Mouse (Mus musculus): ENCODE measurements at regions not wholly inside any gene's neighbourhood (a gene's known extent, or its start where the extent isn't known, plus 50 kb on each side); places are given as distances from the start of the nearest gene placed in this dataset.

- Histone ChIP-seq H3K27me3 (no peaks in the 10 kb centered on the region), H3K27ac (no peak overlapping the region), H3K4me1 (no peaks in the 10 kb centered on the region), H3K4me2 (no peak overlapping the region), H3K36me3 (no peaks in the 10 kb centered on the region), H3K9me3 (no peaks in the 10 kb centered on the region), H3K9ac (no peak overlapping the region), H3K4me3 (no peak overlapping the region)
- no peak for ATAC-seq (ENCODE audit: borderline replicate concordance, extremely low read depth, low FRiP score, low TSS enrichment)
- 46% methylated on average over 5 of the region's 5 CpGs for WGBS
These were observed 167.7 kb upstream of the Otx2 start for GRCm38 (mm10) chr14:48841278-48841677.

- H3K9ac ChIP-seq: no peak overlapping the region
- H3K36me3 ChIP-seq: no peaks in the 10 kb centered on the region
- ATAC-seq (ENCODE audit: borderline replicate concordance, extremely low read depth, low FRiP score, low TSS enrichment): no peak
- no peak overlapping the region for H3K4me2 ChIP-seq
- 69% methylated on average over 6 of the region's 6 CpGs for WGBS
- no peaks in the 10 kb centered on the region for H3K4me1 ChIP-seq
- no peak overlapping the region for H3K4me3 ChIP-seq
- no peaks in the 10 kb centered on the region for H3K27me3 ChIP-seq
- H3K27ac ChIP-seq: no peak overlapping the region
- H3K9me3 ChIP-seq: no peaks in the 10 kb centered on the region
These were observed 163.6 kb upstream of the Otx2 start for GRCm38 (mm10) chr14:48837181-48837580.

DNA sequence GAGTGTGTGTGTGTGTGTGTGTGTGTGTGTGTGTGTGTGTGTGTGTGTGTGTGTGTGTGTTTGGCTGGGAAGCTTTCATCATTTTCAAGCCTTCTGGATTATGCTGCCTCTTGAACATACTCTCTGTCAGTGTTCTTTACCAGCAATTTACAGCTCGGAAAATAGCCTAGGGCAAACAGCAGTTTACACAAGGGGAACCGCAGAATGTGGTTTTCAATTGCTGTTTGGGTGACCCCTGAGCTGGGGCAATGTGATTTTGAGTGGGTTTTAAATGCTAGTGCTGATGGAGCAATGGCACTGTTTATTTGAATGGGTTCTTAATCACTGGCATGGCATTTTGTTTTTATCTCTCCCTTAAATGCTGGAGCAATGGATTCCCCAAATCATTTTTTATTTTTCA lies 162.5 kb upstream of the Otx2 start:
- Histone ChIP-seq H3K4me1 (no peaks in the 10 kb centered on the region), H3K36me3 (no peaks in the 10 kb centered on the region), H3K9ac (no peak overlapping the region), H3K27ac (no peak overlapping the region), H3K9me3 (no peaks in the 10 kb centered on the region), H3K4me2 (no peak overlapping the region), H3K4me3 (no peak overlapping the region), H3K27me3 (no peaks in the 10 kb centered on the region)
- 18% methylated on average over 2 of the region's 2 CpGs for WGBS
- no peak for ATAC-seq (ENCODE audit: borderline replicate concordance, extremely low read depth, low FRiP score, low TSS enrichment)

DNA sequence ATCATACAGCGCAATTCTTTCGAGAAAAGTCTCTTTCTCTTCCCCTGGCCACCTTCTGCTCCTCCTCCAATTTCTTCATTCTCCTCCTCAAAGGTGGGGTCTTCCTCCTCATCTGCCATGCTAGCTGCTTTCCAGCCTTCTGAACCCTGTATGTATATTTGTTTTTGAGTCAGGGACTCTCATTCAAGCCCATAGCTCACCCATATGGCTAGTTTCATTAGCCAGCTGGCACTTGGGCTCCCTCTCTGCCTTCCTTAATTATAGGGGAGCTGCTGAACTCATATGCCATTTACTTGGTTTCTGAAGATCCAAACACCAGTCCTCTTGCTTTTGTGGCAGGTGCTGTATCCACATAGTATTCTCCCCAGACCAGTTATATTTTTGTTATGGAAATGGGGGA lies 160.8 kb upstream of the Otx2 start:
- WGBS: 91% methylated on average over 2 of the region's 2 CpGs

DNA sequence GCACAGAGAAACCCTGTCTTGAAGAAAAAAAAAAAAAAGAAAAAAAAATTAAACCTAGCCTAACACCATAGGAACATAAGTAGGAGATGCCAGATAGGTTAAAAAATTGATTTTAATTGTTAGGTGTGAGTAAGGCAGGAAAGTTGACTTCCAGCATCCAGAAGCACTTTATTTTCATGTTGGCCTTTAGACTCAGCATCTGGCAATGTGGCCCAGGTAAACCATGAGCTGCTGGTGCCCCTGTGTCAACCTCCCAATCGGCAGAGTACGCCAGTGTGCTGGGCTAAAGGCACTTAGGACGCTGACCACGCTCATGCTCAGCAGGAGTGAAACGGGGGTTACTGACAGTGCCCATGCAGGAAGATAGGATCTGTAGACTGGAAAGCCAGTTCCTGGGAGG lies 152.8 kb upstream of the Otx2 start:
- H3K4me1 ChIP-seq: no peaks in the 10 kb centered on the region
- 59% methylated on average over 5 of the region's 5 CpGs for WGBS
- no peak for ATAC-seq (ENCODE audit: borderline replicate concordance, extremely low read depth, low FRiP score, low TSS enrichment)
- H3K4me3 ChIP-seq: no peak overlapping the region
- H3K36me3 ChIP-seq: no peaks in the 10 kb centered on the region
- no peaks in the 10 kb centered on the region for H3K27me3 ChIP-seq
- no peak overlapping the region for H3K9ac ChIP-seq
- no peak overlapping the region for H3K4me2 ChIP-seq
- no peak overlapping the region for H3K27ac ChIP-seq
- no peaks in the 10 kb centered on the region for H3K9me3 ChIP-seq

More for the DNA sequence above, 160.8 kb upstream of the Otx2 start:
- H3K9ac ChIP-seq: no peak overlapping the region
- H3K4me2 ChIP-seq: no peak overlapping the region
- no peaks in the 10 kb centered on the region for H3K27me3 ChIP-seq
- H3K4me3 ChIP-seq: no peak overlapping the region
- no peak for ATAC-seq (ENCODE audit: borderline replicate concordance, extremely low read depth, low FRiP score, low TSS enrichment)
- no peaks in the 10 kb centered on the region for H3K9me3 ChIP-seq
- no peak overlapping the region for H3K27ac ChIP-seq
- H3K36me3 ChIP-seq: no peaks in the 10 kb centered on the region
- H3K4me1 ChIP-seq: no peaks in the 10 kb centered on the region

DNA sequence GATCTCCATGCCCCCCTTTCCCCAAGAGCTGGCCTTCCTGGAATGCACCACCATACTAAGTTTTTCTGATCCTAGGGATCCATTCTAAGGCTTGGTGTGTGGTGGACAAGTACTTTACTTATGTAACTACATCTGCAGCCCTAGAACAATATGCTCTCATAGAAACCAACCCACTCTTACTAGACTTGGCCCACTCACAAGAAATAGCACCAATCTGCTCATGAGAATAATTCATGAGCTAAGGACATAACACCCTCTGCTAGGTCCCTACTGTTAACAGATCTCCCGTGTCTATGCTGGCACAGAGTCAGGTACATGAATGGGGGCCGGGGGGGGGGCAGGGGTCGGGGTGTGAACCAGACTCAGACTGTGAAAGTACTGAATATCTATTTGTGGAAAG lies 150.8 kb upstream of the Otx2 start:
- H3K9ac ChIP-seq: no peak overlapping the region
- H3K27ac ChIP-seq: no peak overlapping the region
- ATAC-seq (ENCODE audit: borderline replicate concordance, extremely low read depth, low FRiP score, low TSS enrichment): no peak
- WGBS: 66% methylated on average over 3 of the region's 3 CpGs
- H3K4me3 ChIP-seq: no peak overlapping the region
- H3K27me3 ChIP-seq: no peaks in the 10 kb centered on the region
- no peaks in the 10 kb centered on the region for H3K36me3 ChIP-seq
- H3K9me3 ChIP-seq: no peaks in the 10 kb centered on the region
- H3K4me2 ChIP-seq: no peak overlapping the region
- H3K4me1 ChIP-seq: no peaks in the 10 kb centered on the region

GRCm38 (mm10) chr14:48815941-48816340 lies 142.3 kb upstream of the Otx2 start:
- Histone ChIP-seq H3K4me2 (no peak overlapping the region), H3K27ac (no peak overlapping the region), H3K36me3 (no peaks in the 10 kb centered on the region), H3K27me3 (no peaks in the 10 kb centered on the region), H3K9ac (no peak overlapping the region), H3K9me3 (no peaks in the 10 kb centered on the region), H3K4me1 (no peaks in the 10 kb centered on the region), H3K4me3 (no peak overlapping the region)
- 78% methylated on average over 3 of the region's 3 CpGs for WGBS
- no peak for ATAC-seq (ENCODE audit: borderline replicate concordance, extremely low read depth, low FRiP score, low TSS enrichment)

DNA sequence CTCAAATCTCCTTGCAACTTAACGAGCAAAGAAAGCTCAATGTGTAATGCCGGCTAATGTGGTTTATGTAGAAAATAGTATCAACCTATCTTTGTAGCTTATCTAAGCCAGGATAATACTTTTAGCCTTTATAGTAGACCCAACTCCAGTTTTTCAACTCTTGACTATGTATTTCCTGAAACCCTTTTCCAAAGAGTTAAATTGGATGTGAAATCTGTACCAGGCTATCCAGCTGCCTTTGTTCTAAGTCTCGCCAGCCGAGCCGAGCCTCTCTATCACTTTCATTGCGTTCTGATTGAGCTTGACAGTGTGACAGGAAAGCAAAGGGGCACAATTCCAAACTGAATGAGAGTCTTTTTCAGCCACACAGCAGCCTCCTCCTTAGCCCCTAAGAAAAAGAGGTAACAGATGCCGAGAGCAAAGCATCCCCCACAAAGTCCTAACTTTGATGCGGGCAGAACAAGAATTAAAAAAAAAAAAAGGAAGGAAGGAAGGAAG lies 141.7 kb upstream of the Otx2 start:
- H3K27me3 ChIP-seq: no peaks in the 10 kb centered on the region
- no peak overlapping the region for H3K4me3 ChIP-seq
- no peak overlapping the region for H3K9ac ChIP-seq
- H3K9me3 ChIP-seq: no peaks in the 10 kb centered on the region
- no peaks in the 10 kb centered on the region for H3K4me1 ChIP-seq
- no peak overlapping the region for H3K27ac ChIP-seq
- H3K36me3 ChIP-seq: no peaks in the 10 kb centered on the region
- no peak for ATAC-seq (ENCODE audit: borderline replicate concordance, extremely low read depth, low FRiP score, low TSS enrichment)
- no peak overlapping the region for H3K4me2 ChIP-seq
- WGBS: 79% methylated on average over 8 of the region's 8 CpGs

- no peak overlapping the region for H3K27ac ChIP-seq
- ATAC-seq (ENCODE audit: borderline replicate concordance, extremely low read depth, low FRiP score, low TSS enrichment): no peak
- no peak overlapping the region for H3K4me2 ChIP-seq
- no peaks in the 10 kb centered on the region for H3K36me3 ChIP-seq
- WGBS: 74% methylated on average over 11 of the region's 11 CpGs
- H3K4me3 ChIP-seq: no peak overlapping the region
- no peaks in the 10 kb centered on the region for H3K9me3 ChIP-seq
- H3K27me3 ChIP-seq: no peaks in the 10 kb centered on the region
- no peaks in the 10 kb centered on the region for H3K4me1 ChIP-seq
- no peak overlapping the region for H3K9ac ChIP-seq
These were observed 139.3 kb upstream of the Otx2 start for GRCm38 (mm10) chr14:48812741-48813495.

DNA sequence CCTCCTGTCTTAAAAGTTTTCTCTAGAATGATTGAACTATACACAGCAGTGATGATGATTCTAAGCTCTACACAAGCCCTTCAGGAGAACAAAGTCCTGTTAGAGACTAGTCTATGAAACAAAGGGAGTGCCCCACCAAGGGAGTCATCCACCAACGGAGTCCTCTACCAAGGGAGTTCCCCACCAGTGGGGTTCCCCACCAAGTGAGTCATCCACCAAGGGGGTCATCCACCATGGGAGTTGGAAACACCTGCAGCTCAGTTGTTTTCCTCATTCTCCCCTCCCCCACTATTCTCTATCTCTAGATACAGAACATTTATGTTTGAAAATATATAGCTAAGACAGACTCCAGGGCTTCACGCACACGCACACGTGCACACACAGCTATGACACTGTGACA lies 130.5 kb upstream of the Otx2 start:
- Histone ChIP-seq H3K4me3 (no peak overlapping the region), H3K9me3 (no peaks in the 10 kb centered on the region), H3K9ac (no peak overlapping the region), H3K27ac (no peak overlapping the region), H3K4me2 (no peak overlapping the region), H3K27me3 (no peaks in the 10 kb centered on the region), H3K4me1 (no peaks in the 10 kb centered on the region), H3K36me3 (no peaks in the 10 kb centered on the region)
- WGBS: 86% methylated on average over 4 of the region's 4 CpGs
- ATAC-seq (ENCODE audit: borderline replicate concordance, extremely low read depth, low FRiP score, low TSS enrichment): no peak

GRCm38 (mm10) chr14:48801283-48801682 lies 127.7 kb upstream of the Otx2 start:
- H3K27me3 ChIP-seq: no peaks in the 10 kb centered on the region
- no peaks in the 10 kb centered on the region for H3K36me3 ChIP-seq
- no peak overlapping the region for H3K9ac ChIP-seq
- H3K4me3 ChIP-seq: no peak overlapping the region
- WGBS: 41% methylated on average over 14 of the region's 14 CpGs
- ATAC-seq (ENCODE audit: borderline replicate concordance, extremely low read depth, low FRiP score, low TSS enrichment): no peak
- H3K27ac ChIP-seq: no peak overlapping the region
- no peaks in the 10 kb centered on the region for H3K4me1 ChIP-seq
- no peak overlapping the region for H3K4me2 ChIP-seq
- H3K9me3 ChIP-seq: no peaks in the 10 kb centered on the region

- Histone ChIP-seq H3K4me3 (no peak overlapping the region), H3K9ac (no peak overlapping the region), H3K9me3 (no peaks in the 10 kb centered on the region), H3K27me3 (no peaks in the 10 kb centered on the region), H3K36me3 (no peaks in the 10 kb centered on the region), H3K27ac (no peak overlapping the region), H3K4me2 (no peak overlapping the region), H3K4me1 (no peaks in the 10 kb centered on the region)
- WGBS: 13% methylated on average over 5 of the region's 5 CpGs
- ATAC-seq (ENCODE audit: borderline replicate concordance, extremely low read depth, low FRiP score, low TSS enrichment): no peak
These were observed 127.2 kb upstream of the Otx2 start for GRCm38 (mm10) chr14:48800857-48801256.

- Histone ChIP-seq H3K4me2 (no peak overlapping the region), H3K27ac (no peak overlapping the region), H3K9ac (no peak overlapping the region), H3K4me3 (no peak overlapping the region), H3K9me3 (no peaks in the 10 kb centered on the region), H3K4me1 (no peaks in the 10 kb centered on the region), H3K27me3 (no peaks in the 10 kb centered on the region), H3K36me3 (no peaks in the 10 kb centered on the region)
- no peak for ATAC-seq (ENCODE audit: borderline replicate concordance, extremely low read depth, low FRiP score, low TSS enrichment)
- WGBS: 61% methylated on average over 4 of the region's 4 CpGs
These were observed 126.5 kb upstream of the Otx2 start for GRCm38 (mm10) chr14:48800100-48800449.
